Mouse (Mus musculus): Measurements from ENCODE around the gene Copz2. TPM values are rescaled to one million over a fixed set of nuclear protein-coding genes. Genes with fewer than 3 reads are reported as not detected.

The Copz2 gene
- polyA plus RNA-seq, 1 experiment from 2014 or later = 22.2 TPM

DNA sequence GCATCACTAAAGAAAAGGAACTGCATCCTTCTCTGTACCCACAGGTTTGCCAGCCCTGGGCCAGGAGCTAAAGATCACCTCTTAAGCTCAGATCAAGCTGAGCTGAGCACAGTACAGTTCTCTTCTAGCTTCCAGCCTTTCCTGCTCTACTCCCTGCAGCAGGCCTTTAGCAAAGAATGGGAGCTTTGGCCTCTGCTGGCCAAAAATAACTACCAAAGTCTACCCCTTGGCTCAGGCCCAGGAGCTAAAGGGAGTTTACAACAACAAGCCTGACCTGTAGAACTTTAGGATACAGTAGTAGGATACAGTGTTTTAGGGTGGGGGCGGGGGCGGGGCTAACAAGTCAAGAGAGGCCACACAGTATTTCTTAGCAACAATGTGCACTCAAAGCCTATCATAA is 23.2 kb upstream of the Copz2 start:
- peak overlapping the region; percentile 43 for H3K4me2 ChIP-seq (ENCODE audit: low read length)
- peak overlapping the region; percentile 1 for H3K9ac ChIP-seq (ENCODE audit: low read depth, low read length)
- no peak for ATAC-seq
- H3K4me3 ChIP-seq (ENCODE audit: low read length) = no peak overlapping the region
- H3K9me3 ChIP-seq (ENCODE audit: control insufficient read depth, low read length) = no peaks in the 10 kb centered on the region
- peaks cover 14% of the 10 kb centered on the region for H3K36me3 ChIP-seq (ENCODE audit: control insufficient read depth, insufficient read depth, low read length)
- WGBS = 78% methylated on average over 2 of the region's 2 CpGs
- no peaks in the 10 kb centered on the region for H3K27me3 ChIP-seq (replicated peaks; ENCODE audit: control insufficient read depth, insufficient read depth, low read length)
- H3K4me1 ChIP-seq (ENCODE audit: control insufficient read depth, insufficient read depth, low read depth, low read length) = peaks cover 62% of the 10 kb centered on the region
- no peak overlapping the region for H3K27ac ChIP-seq (ENCODE audit: low read depth, low read length)

DNA sequence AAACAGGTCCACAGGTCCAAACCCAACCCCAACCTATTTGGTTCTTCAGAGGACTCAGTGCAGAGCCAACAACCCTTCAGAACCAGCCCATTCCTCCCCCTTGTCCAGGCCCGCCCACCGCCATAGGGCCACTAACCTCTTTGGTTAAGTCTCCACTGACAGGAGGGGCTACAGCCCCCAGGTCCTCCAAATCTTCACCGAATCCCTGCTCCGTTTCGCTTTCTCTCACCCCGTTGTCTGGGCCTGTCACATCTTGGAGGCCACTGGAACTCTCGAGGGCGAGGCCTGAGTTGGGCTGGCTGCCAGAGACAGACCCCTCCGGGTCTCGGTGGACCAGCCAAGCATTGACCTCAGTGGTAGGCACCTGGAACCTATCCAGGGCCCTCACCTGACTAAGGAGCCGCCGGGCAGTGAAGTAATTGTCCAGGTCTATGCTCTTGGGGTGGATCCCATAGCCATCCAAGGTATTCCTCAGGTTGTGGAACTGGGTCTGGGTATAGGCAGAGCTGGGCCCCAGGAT is 22.5 kb upstream of the Copz2 start:
- 83% methylated on average over 12 of the region's 12 CpGs for WGBS
- Histone ChIP-seq H3K9me3 (ENCODE audit: control insufficient read depth, low read length) (no peaks in the 10 kb centered on the region), H3K27me3 (replicated peaks; ENCODE audit: control insufficient read depth, insufficient read depth, low read length) (no peaks in the 10 kb centered on the region), H3K4me2 (ENCODE audit: low read length) (peak overlapping the region; percentile 43), H3K9ac (ENCODE audit: low read depth, low read length) (peak overlapping the region; percentile 27; the same call in 1 of the 2 replicates), H3K27ac (ENCODE audit: low read depth, low read length) (peak overlapping the region; percentile 5; the same call in 1 of the 2 replicates), H3K36me3 (ENCODE audit: control insufficient read depth, insufficient read depth, low read length) (peaks cover 9% of the 10 kb centered on the region; the same call in 1 of the 2 replicates), H3K4me1 (ENCODE audit: control insufficient read depth, insufficient read depth, low read depth, low read length) (peaks cover 62% of the 10 kb centered on the region), H3K4me3 (ENCODE audit: low read length) (peak overlapping the region; percentile 0; the same call in 1 of the 2 replicates)
- no peak for ATAC-seq

DNA sequence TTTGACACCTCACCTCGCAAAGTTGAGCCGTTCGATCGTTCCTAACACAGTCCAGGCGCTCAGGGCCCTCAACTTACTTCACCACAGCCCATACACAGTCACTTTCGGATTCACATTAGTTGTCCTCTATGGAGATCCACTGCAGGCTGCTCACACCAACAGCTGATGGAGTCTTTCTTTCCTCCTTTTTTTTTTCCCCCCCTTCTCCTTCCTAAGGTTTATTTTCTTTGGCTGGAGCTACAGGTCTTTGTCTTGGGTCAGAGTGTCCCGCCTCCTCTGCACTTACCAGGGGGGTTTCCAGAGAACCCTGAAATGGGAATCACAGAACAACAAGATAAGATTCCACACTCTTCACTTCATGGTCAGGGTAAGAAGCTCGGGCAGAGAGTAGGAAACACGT is 21.8 kb upstream of the Copz2 start:
- Histone ChIP-seq H3K4me3 (ENCODE audit: low read length) (no peak overlapping the region), H3K27ac (ENCODE audit: low read depth, low read length) (0 out of 2 replicates have a peak overlapping the region, but pooled peaks have one; percentile 17), H3K27me3 (replicated peaks; ENCODE audit: control insufficient read depth, insufficient read depth, low read length) (no peaks in the 10 kb centered on the region), H3K36me3 (ENCODE audit: control insufficient read depth, insufficient read depth, low read length) (peaks cover 9% of the 10 kb centered on the region; the same call in 1 of the 2 replicates), H3K4me1 (ENCODE audit: control insufficient read depth, insufficient read depth, low read depth, low read length) (peaks cover 59% of the 10 kb centered on the region), H3K4me2 (ENCODE audit: low read length) (peak overlapping the region; percentile 43), H3K9ac (ENCODE audit: low read depth, low read length) (peak overlapping the region; percentile 35), H3K9me3 (ENCODE audit: control insufficient read depth, low read length) (no peaks in the 10 kb centered on the region)
- WGBS = 75% methylated on average over 9 of the region's 9 CpGs
- ATAC-seq = no peak

DNA sequence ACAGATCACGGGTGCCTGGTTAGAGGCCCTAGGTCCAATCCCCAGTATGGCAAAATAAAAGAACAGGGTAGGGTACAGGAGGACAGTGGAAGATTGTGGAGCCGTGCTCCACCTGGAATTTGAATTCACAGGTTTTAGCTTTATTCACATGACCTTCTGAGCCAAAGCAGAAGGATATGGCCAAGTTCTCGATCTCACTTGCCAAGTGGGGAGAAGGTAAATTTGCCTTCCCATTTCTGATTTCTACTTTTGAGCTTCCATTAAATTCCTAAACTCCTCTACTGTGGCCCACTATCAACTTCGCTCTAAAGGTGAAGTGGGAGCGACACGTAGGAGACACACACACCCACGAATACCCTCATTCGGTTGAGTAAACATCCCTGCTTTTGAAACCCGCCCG is 20.8 kb upstream of the Copz2 start:
- WGBS = 17% methylated on average over 10 of the region's 10 CpGs
- Histone ChIP-seq H3K9me3 (ENCODE audit: control insufficient read depth, low read length) (no peaks in the 10 kb centered on the region), H3K27ac (ENCODE audit: low read depth, low read length) (peak overlapping the region; percentile 91), H3K4me1 (ENCODE audit: control insufficient read depth, insufficient read depth, low read depth, low read length) (peaks cover 50% of the 10 kb centered on the region), H3K27me3 (replicated peaks; ENCODE audit: control insufficient read depth, insufficient read depth, low read length) (no peaks in the 10 kb centered on the region), H3K4me3 (ENCODE audit: low read length) (peak overlapping the region; percentile 83), H3K4me2 (ENCODE audit: low read length) (peak overlapping the region; percentile 87), H3K9ac (ENCODE audit: low read depth, low read length) (peak overlapping the region; percentile 78), H3K36me3 (ENCODE audit: control insufficient read depth, insufficient read depth, low read length) (peaks cover 9% of the 10 kb centered on the region; the same call in 1 of the 2 replicates)
- ATAC-seq = no peak

DNA sequence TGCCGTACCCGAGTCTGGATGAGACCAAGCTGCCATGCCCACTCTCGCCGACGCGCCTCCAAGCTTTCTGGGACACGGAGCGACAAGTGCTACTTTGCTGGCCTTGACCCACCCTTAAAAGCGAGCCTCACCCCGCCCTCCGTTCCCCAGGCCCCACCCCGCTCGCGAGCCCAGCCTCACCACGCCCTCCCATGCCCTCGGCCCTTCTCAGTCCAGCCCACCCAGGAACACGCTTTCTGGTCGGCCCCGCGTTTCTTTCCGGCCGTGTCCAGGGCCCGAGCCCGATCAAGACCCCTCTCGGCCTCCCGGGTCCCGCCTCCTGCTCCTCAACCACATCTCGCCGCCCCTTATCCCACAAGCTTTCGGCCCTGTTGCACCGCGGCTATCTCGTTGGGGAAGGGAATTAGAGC is 20.3 kb upstream of the Copz2 start:
- ATAC-seq = peak; percentile 21
- Histone ChIP-seq H3K27me3 (replicated peaks; ENCODE audit: control insufficient read depth, insufficient read depth, low read length) (no peaks in the 10 kb centered on the region), H3K4me3 (ENCODE audit: low read length) (peak overlapping the region; percentile 83), H3K4me2 (ENCODE audit: low read length) (peak overlapping the region; percentile 87), H3K4me1 (ENCODE audit: control insufficient read depth, insufficient read depth, low read depth, low read length) (peaks cover 47% of the 10 kb centered on the region), H3K27ac (ENCODE audit: low read depth, low read length) (peak overlapping the region; percentile 91), H3K9ac (ENCODE audit: low read depth, low read length) (peak overlapping the region; percentile 78), H3K36me3 (ENCODE audit: control insufficient read depth, insufficient read depth, low read length) (peaks cover 9% of the 10 kb centered on the region; the same call in 1 of the 2 replicates), H3K9me3 (ENCODE audit: control insufficient read depth, low read length) (no peaks in the 10 kb centered on the region)
- 0% methylated on average over 32 of the region's 33 CpGs for WGBS

DNA sequence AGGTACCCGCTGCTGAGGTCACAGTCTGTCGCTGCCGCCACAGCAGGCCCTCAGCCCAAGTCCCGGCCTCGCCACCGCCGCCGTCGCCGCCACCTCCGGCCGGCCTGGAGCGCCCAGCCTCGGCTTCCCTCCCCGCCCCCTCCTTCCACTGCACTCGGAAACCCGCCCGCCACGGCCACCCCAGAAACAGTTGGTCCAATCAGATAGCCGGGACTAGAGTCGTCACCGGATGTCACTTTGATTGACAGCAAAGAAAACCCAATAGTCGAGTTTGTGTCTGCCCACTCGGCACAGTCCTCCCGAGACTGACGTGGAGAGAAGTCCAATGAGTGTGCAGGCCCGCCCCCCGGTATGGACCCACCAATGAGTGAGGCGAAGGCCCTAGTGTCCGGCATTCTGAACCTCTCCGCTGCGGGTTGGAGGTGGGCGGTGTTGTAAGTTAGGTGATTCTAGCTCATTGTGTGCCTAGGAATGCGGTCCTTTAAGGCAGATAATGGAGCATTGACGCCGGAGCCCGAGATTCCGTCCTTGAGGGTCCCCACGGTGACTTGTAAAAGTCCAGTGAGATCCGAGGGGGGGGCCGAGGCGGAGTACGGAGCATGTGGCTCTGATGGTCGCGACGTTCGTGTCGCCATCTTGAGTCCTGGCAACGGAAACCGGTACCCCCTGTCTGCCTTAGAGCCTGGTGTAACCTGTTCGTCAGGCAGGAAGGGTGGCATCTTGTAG is 19.7 kb upstream of the Copz2 start, which contains the start of gene Nfe2l1:
TSS of gene Nfe2l1 (minus strand) at position 156 of the 726 bp plus-strand sequence.
- Histone ChIP-seq H3K36me3 (ENCODE audit: control insufficient read depth, insufficient read depth, low read length) (peaks cover 9% of the 10 kb centered on the region; the same call in 1 of the 2 replicates), H3K9me3 (ENCODE audit: control insufficient read depth, low read length) (no peaks in the 10 kb centered on the region), H3K4me2 (ENCODE audit: low read length) (peak within 1 kb of the TSS; percentile 87), H3K4me1 (ENCODE audit: control insufficient read depth, insufficient read depth, low read depth, low read length) (peaks cover 42% of the 10 kb centered on the region), H3K27ac (ENCODE audit: low read depth, low read length) (peak within 1 kb of the TSS; percentile 96), H3K9ac (ENCODE audit: low read depth, low read length) (peak within 1 kb of the TSS; percentile 84), H3K4me3 (ENCODE audit: low read length) (peak within 1 kb of the TSS; percentile 83), H3K27me3 (replicated peaks; ENCODE audit: control insufficient read depth, insufficient read depth, low read length) (no peaks in the 10 kb centered on the region)
- under 1% methylated on average over 50 of the region's 51 CpGs for WGBS
- ATAC-seq = peak; percentile 99

DNA sequence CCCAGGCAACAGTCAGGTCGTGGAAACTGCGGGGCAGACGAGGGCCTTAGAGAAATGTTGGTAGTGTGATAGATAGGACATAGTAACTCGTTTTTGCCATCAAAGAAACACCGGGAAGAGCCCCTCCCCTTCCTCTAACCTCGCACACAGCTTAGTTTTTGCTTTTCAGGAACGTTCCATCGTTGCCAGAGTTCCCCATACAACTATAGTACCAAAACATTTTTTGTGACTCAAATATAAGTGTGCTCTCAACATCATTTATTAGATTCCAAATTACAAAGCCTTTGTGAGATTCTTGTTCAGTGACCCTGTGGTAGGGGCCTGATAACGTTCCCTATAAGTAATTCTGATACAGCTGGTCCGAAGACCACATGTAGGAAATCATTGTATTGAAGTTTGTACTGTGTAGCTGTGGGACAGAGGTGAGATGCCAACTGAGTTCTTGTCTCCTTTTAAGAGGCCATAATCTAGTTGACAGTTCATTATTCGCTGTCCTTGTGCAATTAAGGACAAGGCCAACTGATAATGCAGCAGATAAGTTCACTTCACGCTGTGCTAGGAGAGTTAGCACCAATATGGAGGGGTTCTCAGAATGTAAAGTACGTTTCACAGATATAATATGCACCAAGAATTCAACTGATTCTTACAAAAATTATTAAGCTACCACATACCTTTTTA is 19.0 kb upstream of the Copz2 start:
- no peak for ATAC-seq
- WGBS = 17% methylated on average over 13 of the region's 13 CpGs
- H3K4me2 ChIP-seq (ENCODE audit: low read length) = peak overlapping the region; percentile 61
- no peaks in the 10 kb centered on the region for H3K9me3 ChIP-seq (ENCODE audit: control insufficient read depth, low read length)
- H3K27ac ChIP-seq (ENCODE audit: low read depth, low read length) = peak overlapping the region; percentile 96
- no peaks in the 10 kb centered on the region for H3K27me3 ChIP-seq (replicated peaks; ENCODE audit: control insufficient read depth, insufficient read depth, low read length)
- peaks cover 35% of the 10 kb centered on the region for H3K4me1 ChIP-seq (ENCODE audit: control insufficient read depth, insufficient read depth, low read depth, low read length)
- peaks cover 9% of the 10 kb centered on the region; the same call in 1 of the 2 replicates for H3K36me3 ChIP-seq (ENCODE audit: control insufficient read depth, insufficient read depth, low read length)
- peak overlapping the region; percentile 83 for H3K4me3 ChIP-seq (ENCODE audit: low read length)
- H3K9ac ChIP-seq (ENCODE audit: low read depth, low read length) = peak overlapping the region; percentile 84

DNA sequence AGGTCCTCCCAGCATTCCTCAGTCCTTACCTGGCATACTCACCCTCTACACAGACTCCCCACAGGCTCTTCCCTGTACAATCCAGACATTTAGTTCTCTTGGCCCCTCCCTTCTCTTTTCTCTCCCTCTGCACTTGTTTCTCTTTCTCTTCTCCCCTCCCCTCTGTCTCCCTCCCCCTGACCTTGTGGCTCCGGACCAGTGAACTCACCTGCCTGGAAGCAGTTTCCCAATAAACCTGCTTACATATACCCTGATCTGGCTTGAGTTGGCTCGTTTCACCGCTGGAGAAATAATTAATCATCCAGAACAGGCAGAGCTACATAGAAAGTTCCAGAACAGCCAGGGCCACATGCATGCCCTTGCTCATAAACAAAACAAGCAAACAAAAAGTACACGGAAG is 18.2 kb upstream of the Copz2 start:
- Histone ChIP-seq H3K9ac (ENCODE audit: low read depth, low read length) (no peak overlapping the region), H3K4me1 (ENCODE audit: control insufficient read depth, insufficient read depth, low read depth, low read length) (peaks cover 26% of the 10 kb centered on the region), H3K4me2 (ENCODE audit: low read length) (no peak overlapping the region), H3K4me3 (ENCODE audit: low read length) (no peak overlapping the region), H3K27ac (ENCODE audit: low read depth, low read length) (no peak overlapping the region), H3K36me3 (ENCODE audit: control insufficient read depth, insufficient read depth, low read length) (peaks cover 9% of the 10 kb centered on the region; the same call in 1 of the 2 replicates), H3K27me3 (replicated peaks; ENCODE audit: control insufficient read depth, insufficient read depth, low read length) (no peaks in the 10 kb centered on the region), H3K9me3 (ENCODE audit: control insufficient read depth, low read length) (no peaks in the 10 kb centered on the region)
- no peak for ATAC-seq
- 79% methylated on average over 4 of the region's 4 CpGs for WGBS

DNA sequence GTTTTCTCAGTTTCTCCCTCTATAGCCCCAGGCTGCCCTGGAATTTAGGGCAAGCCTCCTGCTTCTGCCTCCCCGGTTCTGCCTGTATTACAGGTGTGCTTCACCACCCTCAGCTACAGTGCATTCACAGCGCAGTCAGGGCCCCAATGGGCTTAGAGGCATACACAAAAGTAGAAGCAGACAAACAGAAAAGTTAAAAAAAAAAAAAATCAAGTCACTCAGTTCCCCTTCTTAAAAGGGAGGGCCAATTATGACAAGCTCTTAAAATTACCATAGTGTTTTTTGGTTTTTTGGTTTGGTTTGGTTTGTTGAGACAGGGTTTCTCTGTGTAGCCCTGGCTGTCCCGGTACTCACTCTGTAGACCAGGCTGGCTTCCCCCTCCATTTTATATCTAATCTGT is 17.1 kb upstream of the Copz2 start:
- ATAC-seq = no peak
- Histone ChIP-seq H3K36me3 (ENCODE audit: control insufficient read depth, insufficient read depth, low read length) (0 out of 2 replicates have a peak, but pooled peaks cover 5% of the 10 kb centered on the region), H3K27ac (ENCODE audit: low read depth, low read length) (no peak overlapping the region), H3K27me3 (replicated peaks; ENCODE audit: control insufficient read depth, insufficient read depth, low read length) (no peaks in the 10 kb centered on the region), H3K4me2 (ENCODE audit: low read length) (no peak overlapping the region), H3K4me3 (ENCODE audit: low read length) (no peak overlapping the region), H3K9me3 (ENCODE audit: control insufficient read depth, low read length) (no peaks in the 10 kb centered on the region), H3K4me1 (ENCODE audit: control insufficient read depth, insufficient read depth, low read depth, low read length) (peaks cover 16% of the 10 kb centered on the region), H3K9ac (ENCODE audit: low read depth, low read length) (no peak overlapping the region)
- WGBS = 94% methylated on average over 3 of the region's 3 CpGs

All from hindbrain, embryonic 16.5 days (tissue).